Mouse (Mus musculus) cortical plate, adult 2 months (tissue): Measurements from ENCODE around the gene Fkbp1b.

Experiments used
- CTCF ChIP-seq: fragments of 200-500 bp; IDR thresholded peaks from 2 replicates; pipeline ENCODE4 v1.5.1; 2011; ENCODE audit warnings: mild to moderate bottlenecking, control low read depth, low read length; ENCODE audit not compliant: insufficient read depth; ENCODE audit errors: extremely low read depth
- POLR2A ChIP-seq: fragments of 200-500 bp; IDR thresholded peaks from 2 replicates; pipeline ENCODE4 v1.6.1; 2011; ENCODE audit warnings: mild to moderate bottlenecking, low read length, control low read depth; ENCODE audit not compliant: insufficient read depth; ENCODE audit errors: extremely low read depth

DNA sequence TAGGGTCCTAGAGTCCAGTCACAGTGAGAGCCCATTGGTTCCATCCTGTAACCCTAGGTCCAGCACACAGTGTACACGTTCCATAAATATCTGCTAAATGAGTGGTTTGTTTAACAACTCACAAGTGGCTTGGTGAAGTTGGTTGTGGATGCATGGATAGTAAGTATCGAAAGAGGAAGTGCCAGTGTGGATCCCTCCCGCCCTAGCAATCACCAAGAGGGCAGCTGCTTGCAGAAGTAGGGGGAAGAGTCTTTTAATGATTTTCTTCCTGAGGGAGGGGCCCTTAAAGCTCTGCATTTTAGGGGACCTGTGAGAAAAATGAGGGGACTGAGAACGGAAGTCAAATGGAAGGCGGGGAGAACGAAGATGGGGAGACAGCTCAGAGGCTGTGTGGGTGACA is 1.4 kb downstream of the Fkbp1b start:
- TF ChIP-seq CTCF (no peak), POLR2A (no peak)
